Mouse (Mus musculus) heart, adult 8-10 months (tissue): ENCODE results near the gene Tfg. TPM values are rescaled to one million over a fixed set of nuclear protein-coding genes. Genes with fewer than 3 reads are reported as not detected.

ENCODE experiments used
- DNase-seq: peaks from one replicate; pipeline ENCODE4 v3.0.0; 2022; ENCODE audit warnings: low spot score
- total RNA-seq, 4 experiments: library from RNA; stranded (reverse); gene quantifications; 2 replicates each; pipeline ENCODE4 v1.2.4; 2022

Tfg gene
- total RNA-seq, 4 experiments from 2014 or later, result 47.3 to 51.7 (median 50.1) TPM

- DNase-seq, result peak; percentile 10
Measured at GRCm38 (mm10) chr16:56645251-56645650, 72.0 kb downstream of the Tfg start.

Other genes with a start within 250 kb of the Tfg start
- 1 to 10 TPM; 4.9 to 5.9 (median 5.4) TPM for gene Abi3bp, start 239.6 kb downstream of the Tfg start, total RNA-seq
- under 1 TPM in 1 of 4 experiments, not detected in 3; 0.08 TPM for gene Adgrg7, start 78.4 kb upstream of the Tfg start, total RNA-seq
- 1 to 10 TPM; 1.1 to 3.4 (median 2.4) TPM for gene Tmem45a, start 168.7 kb upstream of the Tfg start, total RNA-seq
- not detected for gene Lnp1, start 210.6 kb upstream of the Tfg start, total RNA-seq